Mouse (Mus musculus) cortical plate, adult 2 months (tissue): ENCODE measurements around the gene Dusp14.

Experiments used
- CTCF ChIP-seq: fragments of 200-500 bp; IDR thresholded peaks from 2 replicates; pipeline ENCODE4 v1.5.1; 2011; ENCODE audit warnings: mild to moderate bottlenecking, control low read depth, low read length; ENCODE audit not compliant: insufficient read depth; ENCODE audit errors: extremely low read depth
- POLR2A ChIP-seq: fragments of 200-500 bp; IDR thresholded peaks from 2 replicates; pipeline ENCODE4 v1.6.1; 2011; ENCODE audit warnings: mild to moderate bottlenecking, low read length, control low read depth; ENCODE audit not compliant: insufficient read depth; ENCODE audit errors: extremely low read depth

DNA sequence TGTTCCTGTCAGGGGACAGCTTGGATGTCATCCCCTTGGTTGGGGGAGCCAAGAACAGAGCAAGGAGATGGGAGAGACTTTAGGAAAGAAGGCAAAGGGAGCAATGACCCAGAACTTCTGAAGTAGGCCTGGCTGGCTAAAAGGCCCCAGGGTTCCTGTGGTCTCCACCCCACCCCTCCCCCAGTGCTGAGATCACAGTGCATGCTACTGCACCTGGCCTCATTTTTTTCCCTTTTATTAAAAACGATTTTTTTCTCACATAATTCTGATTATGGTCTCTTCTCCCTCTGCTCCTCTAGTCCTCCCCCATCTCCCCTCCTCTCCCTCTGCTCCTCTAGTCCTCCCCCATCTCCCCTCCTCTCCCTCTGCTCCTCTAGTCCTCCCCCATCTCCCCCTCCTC is 24.1 kb downstream of the Dusp14 start:
- TF ChIP-seq POLR2A (no peak), CTCF (no peak)
